Mouse (Mus musculus): ENCODE measurements around the gene Ints3. TPM values are rescaled to one million over a fixed set of nuclear protein-coding genes. Genes with fewer than 3 reads are reported as not detected.
A peak's percentile ranks its signal among the peaks of the same experiment; 100 is the strongest.

Gene Ints3
- polyA plus RNA-seq, 1 experiment from 2014 or later, result 32.6 TPM

- Histone ChIP-seq H3K27ac (no peak overlapping the region), H3K9ac (replicated peaks) (no peak overlapping the region), H3K4me2 (replicated peaks) (no peak overlapping the region), H3K4me3 (replicated peaks) (no peak overlapping the region), H3K36me3 (no peaks in the 10 kb centered on the region), H3K4me1 (replicated peaks) (peaks cover 14% of the 10 kb centered on the region), H3K27me3 (peaks cover 58% of the 10 kb centered on the region), H3K9me3 (no peaks in the 10 kb centered on the region)
- ATAC-seq, result no peak
- 84% methylated on average over 3 of the region's 3 CpGs for WGBS
Measured at GRCm38 (mm10) chr3:90461935-90462334, 28.5 kb upstream of the Ints3 start.

DNA sequence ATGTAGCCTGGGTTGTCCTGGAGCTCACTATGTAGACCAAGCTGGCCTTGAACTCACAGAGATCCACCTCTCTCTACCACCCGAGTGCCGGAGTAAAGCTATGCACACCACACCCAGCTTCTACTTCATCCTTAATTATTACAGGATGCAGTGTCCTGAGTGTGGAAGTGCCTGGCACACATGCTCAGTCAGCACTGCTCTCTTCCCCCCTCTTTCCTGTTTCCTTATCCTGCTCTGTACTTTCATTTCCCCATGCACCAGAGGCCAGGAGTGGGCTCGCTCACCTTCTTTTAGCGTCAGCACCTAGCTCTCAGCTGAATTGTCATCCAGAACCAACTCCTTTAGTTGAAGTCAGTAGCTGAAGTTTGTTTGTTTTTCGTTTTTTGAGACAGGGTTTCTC is 26.9 kb upstream of the Ints3 start:
- Histone ChIP-seq H3K27ac (no peak overlapping the region), H3K4me2 (replicated peaks) (no peak overlapping the region), H3K36me3 (no peaks in the 10 kb centered on the region), H3K9ac (replicated peaks) (no peak overlapping the region), H3K27me3 (peaks cover 48% of the 10 kb centered on the region), H3K9me3 (no peaks in the 10 kb centered on the region), H3K4me1 (replicated peaks) (peaks cover 5% of the 10 kb centered on the region), H3K4me3 (replicated peaks) (no peak overlapping the region)
- 79% methylated on average over 5 of the region's 5 CpGs for WGBS
- ATAC-seq, result no peak

DNA sequence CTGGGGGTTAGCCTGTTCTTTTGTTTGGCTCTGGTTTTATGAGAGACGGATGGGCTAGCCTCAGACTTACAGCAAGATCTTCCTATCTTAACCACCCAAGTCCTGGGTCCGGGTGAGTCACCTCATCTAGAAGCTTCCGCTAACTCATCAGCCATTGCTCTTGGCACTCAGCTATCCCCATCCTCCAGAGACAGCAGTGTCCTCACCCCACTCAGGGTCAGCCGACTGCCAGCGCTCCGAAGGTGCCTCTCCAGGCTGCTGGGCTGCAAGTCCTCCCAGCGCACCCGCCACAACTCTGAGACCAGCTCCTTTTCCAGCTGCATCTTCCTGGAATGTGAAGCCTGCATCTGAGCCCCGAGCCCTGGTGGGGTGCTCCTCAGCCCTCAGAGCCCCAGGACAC is 26.3 kb upstream of the Ints3 start:
- no peak overlapping the region for H3K4me2 ChIP-seq (replicated peaks)
- no peak overlapping the region for H3K4me3 ChIP-seq (replicated peaks)
- ATAC-seq, result no peak
- no peaks in the 10 kb centered on the region for H3K4me1 ChIP-seq (replicated peaks)
- no peak overlapping the region for H3K27ac ChIP-seq
- no peaks in the 10 kb centered on the region for H3K9me3 ChIP-seq
- H3K27me3 ChIP-seq, result peaks cover 42% of the 10 kb centered on the region
- no peaks in the 10 kb centered on the region for H3K36me3 ChIP-seq
- no peak overlapping the region for H3K9ac ChIP-seq (replicated peaks)
- WGBS, result 77% methylated on average over 9 of the region's 9 CpGs

- H3K27ac ChIP-seq, result no peak overlapping the region
- no peaks in the 10 kb centered on the region for H3K27me3 ChIP-seq
- no peaks in the 10 kb centered on the region for H3K36me3 ChIP-seq
- 87% methylated on average over 14 of the region's 14 CpGs for WGBS
- H3K4me3 ChIP-seq (replicated peaks), result no peak overlapping the region
- no peaks in the 10 kb centered on the region for H3K4me1 ChIP-seq (replicated peaks)
- no peak overlapping the region for H3K9ac ChIP-seq (replicated peaks)
- H3K9me3 ChIP-seq, result no peaks in the 10 kb centered on the region
- H3K4me2 ChIP-seq (replicated peaks), result no peak overlapping the region
- ATAC-seq, result no peak
Measured at GRCm38 (mm10) chr3:90454931-90455330, 21.5 kb upstream of the Ints3 start.

- ATAC-seq, result no peak
- peaks cover 8% of the 10 kb centered on the region for H3K4me1 ChIP-seq (replicated peaks)
- H3K9me3 ChIP-seq, result no peaks in the 10 kb centered on the region
- H3K27ac ChIP-seq, result no peak overlapping the region
- H3K4me2 ChIP-seq (replicated peaks), result peak overlapping the region; percentile 8; the same call in 1 of the 2 replicates
- H3K36me3 ChIP-seq, result no peaks in the 10 kb centered on the region
- 52% methylated on average over 10 of the region's 10 CpGs for WGBS
- H3K4me3 ChIP-seq (replicated peaks), result no peak overlapping the region
- no peak overlapping the region for H3K9ac ChIP-seq (replicated peaks)
- H3K27me3 ChIP-seq, result no peaks in the 10 kb centered on the region
Measured at GRCm38 (mm10) chr3:90451396-90452095, 18.1 kb upstream of the Ints3 start.

GRCm38 (mm10) chr3:90450874-90451273 is 17.5 kb upstream of the Ints3 start:
- WGBS, result 38% methylated on average over 12 of the region's 12 CpGs
- H3K36me3 ChIP-seq, result no peaks in the 10 kb centered on the region
- peak overlapping the region; percentile 8; the same call in 1 of the 2 replicates for H3K4me2 ChIP-seq (replicated peaks)
- no peak overlapping the region for H3K9ac ChIP-seq (replicated peaks)
- no peak overlapping the region for H3K27ac ChIP-seq
- H3K4me3 ChIP-seq (replicated peaks), result no peak overlapping the region
- no peak for ATAC-seq
- peaks cover 13% of the 10 kb centered on the region for H3K4me1 ChIP-seq (replicated peaks)
- H3K27me3 ChIP-seq, result no peaks in the 10 kb centered on the region
- H3K9me3 ChIP-seq, result no peaks in the 10 kb centered on the region

GRCm38 (mm10) chr3:90448626-90449025 is 15.2 kb upstream of the Ints3 start:
- ATAC-seq, result no peak
- no peaks in the 10 kb centered on the region for H3K36me3 ChIP-seq
- H3K4me2 ChIP-seq (replicated peaks), result no peak overlapping the region
- no peak overlapping the region for H3K4me3 ChIP-seq (replicated peaks)
- H3K4me1 ChIP-seq (replicated peaks), result peaks cover 18% of the 10 kb centered on the region
- H3K27me3 ChIP-seq, result no peaks in the 10 kb centered on the region
- no peak overlapping the region for H3K9ac ChIP-seq (replicated peaks)
- WGBS, result 28% methylated on average over 6 of the region's 6 CpGs
- no peak overlapping the region for H3K27ac ChIP-seq
- H3K9me3 ChIP-seq, result no peaks in the 10 kb centered on the region

- Histone ChIP-seq H3K4me3 (replicated peaks) (no peak overlapping the region), H3K9me3 (no peaks in the 10 kb centered on the region), H3K4me1 (replicated peaks) (peaks cover 18% of the 10 kb centered on the region), H3K4me2 (replicated peaks) (peak overlapping the region; percentile 57), H3K27ac (peak overlapping the region; percentile 84), H3K36me3 (no peaks in the 10 kb centered on the region), H3K27me3 (no peaks in the 10 kb centered on the region), H3K9ac (replicated peaks) (no peak overlapping the region)
- ATAC-seq, result peak; percentile 35; the same call in 1 of the 2 replicates
- WGBS, result 35% methylated on average over 7 of the region's 7 CpGs
Measured at GRCm38 (mm10) chr3:90447123-90447494, 13.7 kb upstream of the Ints3 start.

GRCm38 (mm10) chr3:90446389-90447122 is 13.1 kb upstream of the Ints3 start:
- Histone ChIP-seq H3K4me1 (replicated peaks) (peaks cover 18% of the 10 kb centered on the region), H3K36me3 (no peaks in the 10 kb centered on the region), H3K4me3 (replicated peaks) (peak overlapping the region; percentile 34), H3K9ac (replicated peaks) (peak overlapping the region; percentile 56), H3K27me3 (no peaks in the 10 kb centered on the region), H3K4me2 (replicated peaks) (peak overlapping the region; percentile 57), H3K9me3 (no peaks in the 10 kb centered on the region), H3K27ac (peak overlapping the region; percentile 84)
- under 1% methylated on average over 17 of the region's 17 CpGs for WGBS
- peak; percentile 95 for ATAC-seq

- no peaks in the 10 kb centered on the region for H3K27me3 ChIP-seq
Measured at GRCm38 (mm10) chr3:90445417-90446200, 12.2 kb upstream of the Ints3 start.

GRCm38 (mm10) chr3:90443977-90444376 is 10.6 kb upstream of the Ints3 start:
- ATAC-seq, result no peak

More at GRCm38 (mm10) chr3:90445417-90446200, 12.2 kb upstream of the Ints3 start:
- H3K36me3 ChIP-seq, result no peaks in the 10 kb centered on the region
- WGBS, result 71% methylated on average over 11 of the region's 11 CpGs
- ATAC-seq, result no peak
- H3K4me3 ChIP-seq (replicated peaks), result no peak overlapping the region
- H3K9me3 ChIP-seq, result no peaks in the 10 kb centered on the region
- H3K27ac ChIP-seq, result peak overlapping the region; percentile 53; the same call in 1 of the 2 replicates
- H3K4me2 ChIP-seq (replicated peaks), result peak overlapping the region; percentile 57; the same call in 1 of the 2 replicates
- H3K4me1 ChIP-seq (replicated peaks), result peaks cover 18% of the 10 kb centered on the region
- H3K9ac ChIP-seq (replicated peaks), result no peak overlapping the region

GRCm38 (mm10) chr3:90440756-90441155 is 7.3 kb upstream of the Ints3 start:
- Histone ChIP-seq H3K4me1 (replicated peaks) (peaks cover 3% of the 10 kb centered on the region), H3K4me3 (replicated peaks) (no peak overlapping the region), H3K36me3 (no peaks in the 10 kb centered on the region), H3K9ac (replicated peaks) (no peak overlapping the region), H3K27ac (no peak overlapping the region), H3K9me3 (no peaks in the 10 kb centered on the region), H3K27me3 (no peaks in the 10 kb centered on the region), H3K4me2 (replicated peaks) (no peak overlapping the region)
- no peak for ATAC-seq
- 94% methylated on average over 2 of the region's 2 CpGs for WGBS

More at GRCm38 (mm10) chr3:90443977-90444376, 10.6 kb upstream of the Ints3 start:
- Histone ChIP-seq H3K27ac (no peak overlapping the region), H3K4me2 (replicated peaks) (no peak overlapping the region), H3K27me3 (no peaks in the 10 kb centered on the region), H3K9me3 (no peaks in the 10 kb centered on the region), H3K9ac (replicated peaks) (no peak overlapping the region), H3K4me1 (replicated peaks) (peaks cover 18% of the 10 kb centered on the region), H3K4me3 (replicated peaks) (no peak overlapping the region), H3K36me3 (no peaks in the 10 kb centered on the region)
- 85% methylated on average over 3 of the region's 3 CpGs for whole genome bisulfite sequencing
